Mouse (Mus musculus): ENCODE measurements around the gene Ifi205. TPM values are rescaled to one million over a fixed set of nuclear protein-coding genes. Genes with fewer than 3 reads are reported as not detected.

Gene Ifi205
- total RNA-seq (2023) = 5.3 TPM

DNA sequence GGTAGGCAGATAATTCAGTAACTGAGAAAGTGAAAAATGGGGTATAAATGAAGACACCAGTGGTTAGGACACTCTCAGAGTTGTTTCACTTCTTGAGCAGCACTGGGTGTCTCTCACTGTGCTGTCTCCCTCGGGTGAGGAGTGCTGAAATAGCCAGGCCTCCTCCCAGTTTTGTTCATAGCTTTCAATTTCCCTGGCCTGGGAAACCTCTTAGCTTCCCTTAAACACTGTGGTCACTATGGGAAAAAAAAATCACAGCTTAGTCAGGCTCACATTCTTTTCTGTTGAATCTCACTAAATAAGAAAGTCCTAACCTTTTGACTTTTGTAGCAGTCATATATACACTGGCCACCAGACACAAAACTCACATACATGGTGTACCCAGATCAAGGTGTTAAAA is at the start of gene Ifi205:
Gene Ifi205, minus strand, starts transcription at position 113 of the 400 bp plus-strand sequence.

DNA sequence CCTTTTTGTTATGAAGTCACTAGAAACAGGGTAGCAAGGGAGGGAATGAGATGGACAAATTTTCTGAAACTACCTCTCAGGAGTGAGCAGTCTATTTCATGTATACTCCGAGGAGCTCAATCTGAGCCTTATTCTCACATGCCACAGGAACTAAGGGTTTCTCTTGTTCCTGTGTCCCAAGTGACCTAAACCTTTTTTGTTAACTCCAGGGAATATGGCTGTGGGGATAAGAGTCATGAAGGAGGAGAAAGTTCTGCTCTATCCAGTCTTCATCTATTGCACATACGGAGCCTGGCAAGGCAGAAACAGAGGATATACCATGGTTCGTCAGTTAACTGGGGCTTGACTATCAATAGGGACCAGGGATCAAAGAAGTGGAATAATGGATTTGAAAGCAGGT is 34.7 kb upstream of the Ifi205 start, which contains the start of gene Olfr430:
Gene Olfr430, plus strand, starts transcription at position 301 of the 400 bp plus-strand sequence.

DNA sequence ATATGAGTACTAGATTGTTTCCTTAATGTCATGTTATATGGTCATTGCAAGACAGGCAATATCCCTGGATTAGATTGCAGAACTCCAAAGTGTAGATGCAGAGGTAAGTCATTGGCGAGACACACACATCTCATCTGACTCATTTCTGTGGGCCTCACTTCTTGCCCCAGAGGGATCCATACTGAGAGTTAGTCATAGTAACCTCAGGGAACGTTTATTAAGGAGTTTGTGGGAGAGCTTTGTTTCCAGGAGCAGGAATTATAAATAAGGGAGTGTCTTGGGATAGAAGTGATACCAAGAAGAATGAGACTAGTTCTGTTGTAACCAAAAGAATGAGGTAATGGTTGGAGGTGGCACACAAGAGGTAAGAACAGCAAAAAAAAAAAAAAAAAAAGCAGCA is 17.3 kb upstream of the Ifi205 start, which contains the start of gene Olfr432:
Gene Olfr432, plus strand, starts transcription at position 313 of the 400 bp plus-strand sequence.

DNA sequence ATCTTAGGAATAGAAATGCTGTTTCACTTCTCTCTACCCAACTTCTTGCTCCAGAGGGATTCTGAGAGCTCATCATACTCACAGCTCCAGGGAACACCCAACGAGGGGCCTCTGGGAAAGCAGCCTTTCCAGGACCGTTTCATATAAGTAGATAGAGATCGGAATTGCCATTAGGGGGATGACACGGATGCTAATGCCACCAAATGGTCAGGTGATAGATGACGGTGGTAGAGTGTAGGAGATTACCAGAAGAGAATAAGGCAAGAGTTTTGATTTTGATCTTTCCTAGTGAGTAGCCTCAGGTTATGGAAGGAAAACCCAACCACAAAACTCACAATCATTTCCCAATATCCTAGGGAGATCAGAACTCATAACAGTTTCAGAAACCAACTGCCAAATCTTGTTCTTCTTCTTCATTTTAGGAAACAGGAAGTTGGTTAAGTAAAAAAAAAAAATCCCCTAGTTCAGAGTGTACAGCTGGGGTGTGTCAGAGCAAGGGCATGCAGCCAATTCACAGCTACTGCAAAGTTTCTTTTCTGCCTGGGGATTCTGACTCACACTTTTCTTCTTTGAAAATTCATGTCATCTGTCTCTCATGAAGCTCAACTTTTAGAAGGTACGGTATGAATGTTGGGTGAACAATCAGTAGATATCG is 9.0 kb upstream of the Ifi205 start, which contains the start of gene Olfr433:
Gene Olfr433, plus strand, starts transcription at position 183 of the 655 bp plus-strand sequence.

DNA sequence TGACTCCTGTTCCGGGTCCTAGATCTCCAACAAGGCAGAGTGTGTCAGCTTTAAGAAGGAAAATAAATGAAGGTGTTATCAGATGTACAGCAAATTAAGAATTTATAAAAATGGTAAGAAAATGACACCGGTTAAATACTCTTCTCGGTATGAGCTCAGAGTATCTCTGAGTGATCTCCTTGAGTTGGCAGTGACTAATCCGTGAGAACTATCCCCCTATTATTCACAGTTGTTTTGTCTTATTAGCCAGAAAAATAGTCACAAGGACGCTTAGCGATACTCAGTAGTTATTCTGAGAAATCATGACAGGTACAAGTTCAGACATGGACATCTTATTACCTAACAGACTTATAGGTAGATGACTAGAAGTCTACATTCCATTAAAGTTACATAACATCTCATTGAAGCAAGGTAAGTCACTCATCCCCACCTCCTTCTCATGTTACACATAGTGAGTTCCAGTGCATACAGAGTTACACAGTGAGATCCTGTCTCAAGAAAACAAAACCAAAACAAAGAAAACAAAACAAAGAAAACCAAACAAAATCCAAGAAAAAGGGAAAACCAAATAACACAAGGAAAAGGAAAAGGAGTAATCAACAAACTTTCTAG is 48.8 kb downstream of the Ifi205 start, which contains the start of gene Ifi202b:
Gene Ifi202b, minus strand, starts transcription at position 51 of the 612 bp plus-strand sequence.

Other genes starting within 250 kb of the Ifi205 start
- gene Ifi211, start 118.8 kb downstream of the Ifi205 start, total RNA-seq (2023) = not detected
- 269 TPM for gene Mndal, start 89.3 kb downstream of the Ifi205 start, total RNA-seq (2023)
- gene Ifi203, start 89.1 kb downstream of the Ifi205 start, total RNA-seq (2023) = 172 TPM
- gene Ifi202b, start 49.1 kb downstream of the Ifi205 start, total RNA-seq (2023) = not detected
- not detected for gene Olfr433, start 8.9 kb upstream of the Ifi205 start, total RNA-seq (2023)
- not detected for gene Olfr432, start 17.4 kb upstream of the Ifi205 start, total RNA-seq (2023)
- not detected for gene Olfr430, start 34.8 kb upstream of the Ifi205 start, total RNA-seq (2023)
- gene Olfr429, start 52.5 kb upstream of the Ifi205 start, total RNA-seq (2023) = not detected
- not detected for gene Olfr427, start 65.1 kb upstream of the Ifi205 start, total RNA-seq (2023)
- not detected for gene Olfr231, start 89.4 kb upstream of the Ifi205 start, total RNA-seq (2023)
- gene Olfr424, start 99.7 kb upstream of the Ifi205 start, total RNA-seq (2023) = not detected
- gene Olfr420, start 123.8 kb upstream of the Ifi205 start, total RNA-seq (2023) = not detected
- gene Spta1, start 141.0 kb upstream of the Ifi205 start, total RNA-seq (2023) = 0.21 TPM
- gene Olfr419, start 220.3 kb upstream of the Ifi205 start, total RNA-seq (2023) = not detected